Mouse (Mus musculus): ENCODE measurements around the gene Mcfd2. TPM values are rescaled to one million over a fixed set of nuclear protein-coding genes. Genes with fewer than 3 reads are reported as not detected.

Gene Mcfd2
- total RNA-seq, 2 experiments from 2014 or later, result 19.9 to 22.1 TPM

DNA sequence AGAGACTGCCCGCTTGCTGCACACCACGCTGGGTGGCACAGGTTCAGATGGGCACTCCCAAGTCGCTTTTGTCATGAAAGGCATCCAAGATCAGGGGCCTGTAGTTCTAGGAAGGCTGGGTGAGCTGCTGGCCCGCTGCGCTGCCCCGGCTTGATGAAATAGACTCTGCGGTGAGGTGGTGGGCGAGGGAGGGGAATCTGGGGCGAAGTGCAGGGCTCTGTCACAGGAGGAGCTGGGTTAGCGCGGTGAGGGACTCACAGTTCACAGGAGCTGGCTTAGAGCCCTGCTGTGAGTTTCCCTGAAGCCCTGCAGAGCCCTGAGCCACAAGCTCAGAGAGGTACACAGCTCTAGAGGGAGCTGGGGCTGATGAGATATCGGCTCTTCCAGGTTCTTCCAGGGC lies 22.4 kb upstream of the Mcfd2 start:
- DNase-seq, result no peak

DNA sequence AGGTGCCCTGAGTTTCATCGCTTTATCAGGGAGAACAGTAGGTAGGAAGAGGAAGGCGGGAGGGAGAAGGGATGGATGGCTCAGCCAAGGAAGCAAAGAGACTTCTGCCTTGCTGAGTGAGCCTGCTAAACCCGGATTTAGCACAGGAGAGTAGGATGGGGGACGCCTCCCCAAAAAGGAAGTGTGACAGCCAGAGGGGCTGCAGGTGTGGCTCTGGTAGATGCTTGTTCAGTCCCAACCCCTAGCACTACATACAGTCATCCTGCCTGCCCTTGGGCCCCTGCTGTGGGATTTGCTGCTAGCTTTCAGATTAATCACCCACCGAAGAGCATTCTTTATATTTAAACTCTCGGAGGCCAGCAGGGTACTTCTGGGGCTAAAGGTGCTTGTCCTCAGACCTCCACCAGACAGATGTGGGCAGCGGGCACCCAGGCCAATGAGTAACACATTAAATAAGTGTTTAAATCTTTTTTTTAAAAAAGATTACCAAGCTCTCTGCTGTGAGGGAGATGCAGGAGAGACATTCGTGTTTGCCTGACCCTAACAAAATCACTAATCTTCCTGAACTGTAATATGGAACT lies 21.6 kb upstream of the Mcfd2 start:
- no peak for DNase-seq

- no peak for DNase-seq
Observed at GRCm38 (mm10) chr17:87286481-87287143, 20.9 kb upstream of the Mcfd2 start.

DNA sequence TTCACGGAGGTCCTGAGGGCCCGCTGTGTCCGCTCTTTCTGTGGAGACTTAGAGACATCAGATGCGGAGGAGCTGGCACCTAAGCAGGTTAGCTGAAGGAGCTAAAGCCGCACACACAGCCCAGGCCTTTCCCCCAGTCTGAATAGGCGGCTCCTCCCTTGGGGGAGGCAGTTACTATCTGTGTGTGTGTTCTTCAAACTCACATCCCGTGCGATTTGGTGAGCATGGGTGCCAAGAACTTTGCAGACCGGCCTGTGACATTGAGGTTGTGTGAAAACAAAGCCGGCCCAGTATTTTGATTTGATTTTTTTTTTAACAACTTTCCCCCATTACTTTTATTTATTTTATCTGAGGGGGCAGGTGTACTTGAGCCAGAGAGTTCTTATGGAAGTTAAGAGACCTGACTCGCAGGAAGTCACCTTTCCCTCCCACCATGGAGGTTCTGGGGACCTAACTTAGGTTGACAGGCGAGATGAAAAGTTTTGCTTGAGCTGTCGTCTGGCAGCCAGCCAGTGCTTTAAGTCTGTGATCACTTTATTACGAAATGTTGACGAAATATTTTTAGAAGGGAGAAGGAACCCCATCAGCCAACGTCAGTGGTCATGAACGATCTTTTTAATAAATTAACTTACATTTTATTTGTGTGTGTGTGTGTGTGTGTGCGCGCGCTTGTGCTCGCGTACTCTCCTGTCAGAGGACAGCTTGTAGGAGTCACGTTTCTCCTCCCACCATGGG lies 20.2 kb upstream of the Mcfd2 start:
- DNase-seq, result no peak

DNA sequence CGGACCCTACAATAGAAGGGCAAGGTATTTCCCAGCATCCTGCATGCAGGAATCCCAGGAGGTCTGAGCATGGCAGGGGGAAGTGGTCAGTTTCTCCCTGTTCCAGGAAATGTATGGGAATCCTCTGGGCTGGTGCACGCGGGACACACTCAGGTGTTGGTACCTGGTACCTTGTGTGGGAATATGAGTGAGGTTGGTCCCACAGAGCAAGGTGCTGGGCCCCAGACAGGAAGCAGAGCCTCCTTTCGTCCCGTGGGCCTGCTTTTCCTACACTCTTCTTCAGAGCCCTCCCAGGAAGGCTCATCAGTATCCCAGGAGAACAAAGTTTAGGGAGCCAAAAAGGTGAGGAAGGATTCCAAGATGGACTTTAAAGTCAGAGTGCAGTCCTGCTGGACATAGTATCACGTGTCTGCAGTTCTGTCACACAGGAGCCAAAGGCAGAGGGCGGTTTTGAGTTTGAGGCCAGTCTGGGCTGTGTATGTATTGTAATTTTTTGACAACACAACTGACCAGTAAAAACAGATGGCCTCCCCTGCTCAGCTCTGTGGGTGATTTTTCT lies 18.8 kb upstream of the Mcfd2 start:
- no peak for DNase-seq

DNA sequence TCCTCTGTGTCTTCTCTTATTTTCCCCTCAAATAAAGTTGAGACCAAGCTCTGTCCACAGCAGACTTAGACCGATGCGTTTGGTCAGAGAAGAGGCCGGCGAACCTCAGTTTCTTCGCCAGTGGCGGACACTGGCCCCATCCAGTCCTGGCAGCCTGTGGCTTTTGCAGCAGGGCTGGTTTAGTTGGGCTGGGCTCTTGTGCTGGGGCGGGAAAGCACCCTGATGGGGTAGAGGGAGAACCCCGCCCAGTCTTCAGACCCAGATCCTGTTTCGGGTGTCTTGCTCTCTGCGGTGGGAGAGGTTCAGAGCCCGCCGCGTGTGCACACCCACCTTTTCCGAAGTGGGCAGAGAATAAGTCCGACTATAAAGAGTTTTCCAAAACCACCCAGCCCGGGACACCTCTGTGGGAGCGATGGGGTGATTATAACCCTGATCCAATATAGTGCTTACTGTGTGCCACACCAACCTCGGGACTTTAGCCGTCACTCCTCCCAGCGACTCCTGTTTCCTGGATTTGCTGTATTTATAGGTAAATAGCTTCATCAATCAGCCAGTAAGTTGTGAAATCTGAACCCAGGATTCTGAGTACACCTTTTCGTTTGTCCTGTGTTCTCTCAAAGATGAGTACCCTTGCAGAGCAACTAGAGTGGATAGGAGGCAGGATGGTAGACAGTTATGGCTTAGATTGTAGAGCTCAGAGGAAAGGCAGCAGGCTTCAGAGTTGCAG lies 18.2 kb upstream of the Mcfd2 start:
- DNase-seq, result peak; percentile 28

DNA sequence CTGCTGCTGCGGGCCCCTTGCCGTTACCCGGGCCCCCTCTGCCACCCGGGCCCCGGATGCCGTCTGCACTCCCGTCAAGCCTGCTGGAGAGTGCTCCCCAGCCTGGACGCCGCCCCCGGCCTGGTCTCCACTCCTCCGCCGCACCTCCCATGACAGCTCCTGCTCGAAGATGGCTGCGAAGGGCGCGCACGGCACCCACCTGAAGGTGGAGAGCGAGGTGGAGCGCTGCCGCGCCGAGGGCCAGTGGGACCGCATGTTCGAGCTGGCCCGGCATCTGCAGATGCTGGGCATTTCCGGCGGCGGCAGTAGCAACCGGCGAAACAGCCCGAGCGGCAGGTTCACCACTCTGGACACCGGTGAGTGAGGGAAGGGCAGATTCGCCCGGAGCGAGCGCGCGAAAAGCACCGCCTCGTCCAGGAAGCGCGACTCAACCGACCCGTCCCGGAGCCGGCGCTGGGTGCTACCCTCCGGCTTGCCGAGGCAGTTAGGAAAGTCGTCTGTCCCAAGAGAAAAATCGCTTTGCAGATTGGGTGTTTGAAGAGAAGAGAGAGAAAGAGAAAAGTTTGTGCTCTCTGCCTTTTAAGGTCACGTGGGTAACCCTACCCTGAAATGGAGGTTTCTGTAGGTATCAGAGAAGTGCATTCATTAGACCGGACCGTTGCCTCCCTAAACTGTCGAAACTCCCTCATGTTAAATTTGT lies 17.5 kb upstream of the Mcfd2 start:
- no peak for DNase-seq

DNA sequence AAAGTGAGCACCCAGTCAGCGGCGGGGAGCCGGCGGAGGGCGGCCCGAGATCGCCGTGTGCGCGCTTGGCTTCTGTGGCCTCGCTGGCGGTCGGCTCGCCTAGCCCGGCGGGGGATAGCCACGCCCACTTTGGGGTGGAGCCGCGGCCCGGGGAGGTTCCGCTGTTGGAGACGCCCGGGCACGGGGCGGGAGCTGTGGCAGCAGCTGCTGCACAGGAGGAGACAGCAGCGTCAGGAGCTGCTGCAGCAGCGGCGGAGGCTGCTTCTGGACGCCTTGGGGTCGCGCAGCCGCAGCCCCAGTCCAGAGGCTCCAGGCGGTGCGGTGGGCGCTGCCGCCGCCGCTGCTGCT lies 16.9 kb upstream of the Mcfd2 start, which contains the start of gene Ttc7:
Ttc7 (plus strand) TSS at position 181 of the 348 bp plus-strand sequence.
- peak; percentile 98 for DNase-seq

- peak; percentile 94 for DNase-seq
Observed at GRCm38 (mm10) chr17:87282007-87282705, 16.4 kb upstream of the Mcfd2 start.

- DNase-seq, result no peak
Observed at GRCm38 (mm10) chr17:87275363-87276341, 9.9 kb upstream of the Mcfd2 start.

GRCm38 (mm10) chr17:87269454-87269853 lies 3.7 kb upstream of the Mcfd2 start:
- no peak for DNase-seq

DNA sequence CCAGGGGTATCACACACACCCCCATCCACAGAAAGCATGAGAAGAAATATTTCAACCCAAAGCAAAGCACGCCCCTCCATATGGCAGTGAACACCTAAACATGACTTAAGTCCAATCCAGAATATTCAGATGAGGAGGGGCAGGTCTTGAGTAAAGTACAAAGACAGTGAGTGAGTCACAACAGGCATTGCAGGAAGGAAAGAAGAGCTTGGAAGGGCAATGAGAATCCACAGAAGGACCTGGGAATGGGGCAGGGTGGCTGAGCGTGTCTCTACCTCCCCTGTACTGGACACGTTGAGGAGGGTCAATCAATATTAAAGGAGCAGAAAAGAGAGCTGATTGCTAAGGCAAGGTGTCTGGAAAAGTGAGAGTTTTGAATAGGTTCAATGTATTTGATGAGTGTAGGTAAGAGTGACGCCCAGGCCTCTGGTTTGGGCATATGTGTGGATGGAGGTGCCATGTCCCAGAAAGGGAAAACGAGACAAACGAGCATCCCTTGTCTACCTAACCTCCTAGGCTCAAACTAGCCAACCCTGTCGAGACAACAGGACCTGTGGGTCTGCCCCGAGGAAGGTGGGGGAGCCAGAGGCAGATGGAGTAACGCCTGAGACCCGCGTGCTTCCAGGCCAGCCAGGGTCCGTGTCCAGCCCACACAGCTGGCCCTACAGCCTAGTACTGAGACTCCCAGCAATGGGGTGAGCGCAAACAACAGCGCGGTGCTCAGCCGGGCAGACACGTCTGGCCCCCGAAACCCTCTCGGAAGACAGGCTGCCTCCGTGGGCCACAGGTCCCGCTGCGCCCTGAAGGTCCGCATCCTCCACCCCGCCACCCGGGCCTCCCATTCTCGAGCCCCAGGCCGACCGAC lies 576 bp downstream of the Mcfd2 start:
- DNase-seq, result no peak

DNA sequence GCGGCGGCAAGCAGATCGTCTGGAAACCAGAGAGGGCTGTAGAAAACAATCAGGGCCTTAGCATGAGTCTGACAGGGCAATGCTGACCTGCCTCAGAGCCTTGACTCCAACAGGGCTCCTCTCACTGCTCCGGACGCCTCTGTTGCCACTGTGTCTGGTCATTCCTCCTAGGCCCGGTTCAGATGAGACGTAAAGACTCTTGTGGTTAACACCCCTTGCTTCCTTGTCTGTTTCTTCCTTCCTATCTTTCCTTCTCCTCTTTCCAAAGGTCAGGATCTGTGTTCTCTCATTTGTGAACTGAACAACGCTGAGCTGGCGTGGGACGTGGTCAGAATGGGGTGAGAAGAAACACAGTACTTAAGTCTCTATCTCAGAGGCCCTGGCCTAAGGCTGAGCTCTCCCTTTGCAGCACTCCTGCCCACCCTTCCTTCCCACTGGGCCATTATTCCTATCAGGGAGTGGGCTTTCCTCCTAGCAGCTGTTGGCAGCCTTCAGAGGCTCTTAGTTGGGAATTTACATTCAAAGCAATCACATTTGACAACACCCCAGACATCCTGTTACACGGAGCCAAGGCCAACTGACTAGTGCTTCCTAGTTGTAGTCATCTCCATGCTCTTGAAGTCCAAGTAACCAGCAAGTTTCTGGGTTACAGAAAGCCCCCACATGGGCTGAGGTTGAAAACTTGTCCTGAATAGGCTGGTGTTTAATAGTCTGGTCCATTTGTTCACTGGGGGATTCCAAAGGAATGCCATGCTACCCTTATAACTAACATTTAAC lies 1.5 kb downstream of the Mcfd2 start:
- DNase-seq, result no peak

DNA sequence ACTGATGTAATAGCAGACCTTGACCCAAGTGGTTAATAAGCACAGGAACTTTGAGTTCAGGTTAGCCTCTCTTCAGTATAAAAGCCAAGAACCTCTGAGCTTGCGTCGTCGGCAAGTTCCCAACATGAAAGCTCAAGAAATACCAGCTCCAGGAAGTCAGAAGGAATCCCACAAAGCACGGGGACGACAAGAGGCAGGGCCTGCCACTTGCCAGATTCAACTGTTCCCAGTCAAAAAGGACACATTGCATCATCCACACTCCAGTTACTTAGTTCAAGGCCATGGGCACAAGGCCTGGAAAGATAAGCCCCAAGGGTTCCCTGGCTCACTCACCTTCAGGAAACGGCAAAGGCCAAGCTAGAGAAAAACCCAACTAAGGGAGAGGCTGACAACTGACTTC lies 2.3 kb downstream of the Mcfd2 start:
- no peak for DNase-seq

DNA sequence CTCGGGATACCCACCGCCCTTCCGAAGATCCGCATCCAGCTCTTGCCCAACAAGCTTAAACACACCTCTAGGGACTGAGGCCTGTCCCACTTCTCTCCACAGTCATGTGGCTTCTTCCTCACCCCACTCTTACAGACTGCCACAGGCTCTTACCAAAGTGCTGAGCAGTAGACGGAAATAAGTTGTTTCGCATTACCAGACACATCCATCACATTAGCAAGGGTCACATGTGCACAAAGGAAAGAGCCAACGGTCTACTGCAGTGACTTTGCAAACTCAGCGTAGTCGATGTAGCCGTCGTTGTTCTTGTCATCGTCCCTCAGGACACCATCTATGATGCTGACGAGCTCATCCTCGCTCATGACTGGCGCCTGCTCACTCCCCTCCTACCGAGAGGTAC lies 10.1 kb downstream of the Mcfd2 start:
- DNase-seq, result no peak

- no peak for DNase-seq
Observed at GRCm38 (mm10) chr17:87254384-87254783, 11.4 kb downstream of the Mcfd2 start.

DNA sequence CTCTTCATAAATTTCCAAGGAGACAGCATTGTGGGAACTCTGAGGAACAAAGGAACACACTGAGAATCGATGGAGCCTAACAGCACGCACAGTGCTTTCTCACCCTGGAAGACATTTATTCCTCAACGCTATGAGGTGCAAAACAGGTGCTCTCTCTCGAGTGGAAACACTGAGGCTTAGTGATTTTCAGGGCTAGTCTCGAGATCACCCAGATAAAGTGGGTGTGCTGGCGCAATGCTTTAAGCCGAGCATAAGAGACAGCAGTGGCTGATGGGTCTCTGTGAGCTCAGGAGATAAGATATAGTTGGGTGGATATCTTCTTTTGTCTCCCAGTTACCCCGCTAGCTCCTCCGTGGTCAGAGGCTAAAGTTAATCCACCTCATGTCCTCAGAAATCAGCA lies 19.6 kb downstream of the Mcfd2 start:
- no peak for DNase-seq

GRCm38 (mm10) chr17:87237826-87238225 lies 27.9 kb downstream of the Mcfd2 start:
- no peak for DNase-seq

All from gastrocnemius, postnatal 25 days (tissue).